ENCODE assay signal across 9 mouse cellular contexts in genomic region chr8:85397508-85397907, GRCm38 (mm10). TPM values are rescaled to one million over a fixed set of nuclear protein-coding genes. Genes with fewer than 3 reads are reported as not detected.
DNase-seq lines count a peak whose midpoint lies in the region; ATAC-seq lines count a peak whose summit lies in the region.
"Had no signal": no experiment of that assay in that cellular context is flagged by ENCODE, and none has a peak within 500 bp of the region (broad histone marks: within the 10 kb centered on the region; RNA-seq: fewer than 3 reads in every experiment).

No protein-coding gene starts in this region.

- no peaks in the 10 kb centered on the region for H3K4me1 ChIP-seq in forebrain, embryonic 10.5 days
- H3K4me1 ChIP-seq in forebrain, embryonic 16.5 days (replicated peaks; ENCODE audit: control insufficient read depth, insufficient read depth, low read length): no peaks in the 10 kb centered on the region
- H3K4me1 ChIP-seq in kidney, embryonic 14.5 days (ENCODE audit: control insufficient read depth, insufficient read depth, low read length): no peaks in the 10 kb centered on the region
- H3K4me1 ChIP-seq: limb, embryonic 12.5 days had no signal

- H3K27me3 ChIP-seq in forebrain, embryonic 10.5 days (ENCODE audit: poor library complexity, severe bottlenecking): no peaks in the 10 kb centered on the region
- no peaks in the 10 kb centered on the region for H3K27me3 ChIP-seq in forebrain, embryonic 16.5 days (replicated peaks; ENCODE audit: control insufficient read depth, insufficient read depth, low read length)
- no peaks in the 10 kb centered on the region for H3K27me3 ChIP-seq in kidney, embryonic 14.5 days (ENCODE audit: control insufficient read depth, insufficient read depth, low read length)
- H3K27me3 ChIP-seq: limb, embryonic 12.5 days had no signal

- no peaks in the 10 kb centered on the region for H3K36me3 ChIP-seq in forebrain, embryonic 10.5 days (replicated peaks)
- no peaks in the 10 kb centered on the region for H3K36me3 ChIP-seq in forebrain, embryonic 16.5 days (ENCODE audit: control insufficient read depth, insufficient read depth)
- H3K36me3 ChIP-seq in kidney, embryonic 14.5 days (ENCODE audit: control insufficient read depth, insufficient read depth, low read length): no peaks in the 10 kb centered on the region
- H3K36me3 ChIP-seq: limb, embryonic 12.5 days had no signal

- H3K9ac ChIP-seq in forebrain, embryonic 16.5 days (replicated peaks; ENCODE audit: low read depth, low read length): no peak overlapping the region
- H3K9ac ChIP-seq in kidney, embryonic 14.5 days (ENCODE audit: low read depth, low read length): no peak overlapping the region
- H3K9ac ChIP-seq: limb, embryonic 12.5 days had no signal

- peak; percentile 42 for DNase-seq in forebrain, embryonic 10.5 days (ENCODE audit: extremely low spot score, low spot score)
- DNase-seq in urinary bladder, postnatal 36 days (ENCODE audit: low spot score in 2 of 2): peak; percentile 20 to 55
- DNase-seq in urinary bladder, postnatal 10 days (ENCODE audit: low spot score): no peak
- DNase-seq in forelimb bud, embryonic 11.5 days (ENCODE audit: low read depth, low spot score): peak; percentile 37
- peak; percentile 74 for DNase-seq in lung, postnatal 14 days
- peak; percentile 71 for DNase-seq in testis, postnatal 10 days (ENCODE audit: low spot score)

- no peak overlapping the region for H3K4me2 ChIP-seq in forebrain, embryonic 16.5 days (ENCODE audit: low read length)
- no peak overlapping the region for H3K4me2 ChIP-seq in kidney, embryonic 14.5 days (replicated peaks; ENCODE audit: low read depth, low read length)
- H3K4me2 ChIP-seq: limb, embryonic 12.5 days had no signal

- 53% methylated on average over 5 of the region's 5 CpGs for WGBS in forebrain, embryonic 10.5 days
- 50% methylated on average over 5 of the region's 5 CpGs for WGBS in forebrain, embryonic 16.5 days
- 46% methylated on average over 5 of the region's 5 CpGs for WGBS in kidney, embryonic 14.5 days

- H3K9me3 ChIP-seq in forebrain, embryonic 10.5 days: no peaks in the 10 kb centered on the region
- no peaks in the 10 kb centered on the region for H3K9me3 ChIP-seq in forebrain, embryonic 16.5 days (ENCODE audit: control insufficient read depth, low read length)
- no peaks in the 10 kb centered on the region for H3K9me3 ChIP-seq in kidney, embryonic 14.5 days (ENCODE audit: control insufficient read depth, low read length)
- H3K9me3 ChIP-seq: limb, embryonic 12.5 days had no signal

- no peak for ATAC-seq in forebrain, embryonic 16.5 days
- peak; percentile 73 for ATAC-seq in kidney, embryonic 14.5 days (ENCODE audit: low FRiP score, low TSS enrichment)

- no peak overlapping the region for H3K4me3 ChIP-seq in forebrain, embryonic 10.5 days
- no peak overlapping the region for H3K4me3 ChIP-seq in forebrain, embryonic 16.5 days (replicated peaks; ENCODE audit: low read length)
- no peak overlapping the region for H3K4me3 ChIP-seq in kidney, embryonic 14.5 days (ENCODE audit: low read length)
- H3K4me3 ChIP-seq: limb, embryonic 12.5 days had no signal

- no peak overlapping the region for H3K27ac ChIP-seq in forebrain, embryonic 10.5 days
- H3K27ac ChIP-seq in forebrain, embryonic 16.5 days (ENCODE audit: low read length): no peak overlapping the region
- no peak overlapping the region for H3K27ac ChIP-seq in kidney, embryonic 14.5 days (ENCODE audit: low read depth, low read length)
- H3K27ac ChIP-seq: limb, embryonic 12.5 days had no signal

RNA-seq across cellular contexts. Expression of gene Mylk3, which starts 11.4 kb away (rescaled TPM):
- polyA plus RNA-seq in forebrain, embryonic 10.5 days (2016; fragmentation: Nextera tagmentation; extraction: Ambion mirVana): 0.58 and 0.63 TPM in 2 replicates
- polyA plus RNA-seq in forebrain, embryonic 16.5 days (2015; fragmentation: Nextera tagmentation; extraction: Ambion mirVana): 0.12 and 0.15 TPM in 2 replicates
- 0.71 and 1.7 TPM in 2 replicates for polyA plus RNA-seq in kidney, embryonic 14.5 days (2014; fragmentation: Nextera tagmentation; extraction: Ambion mirVana)

RNA-seq across cellular contexts. Expression of gene 4921524J17Rik, which starts 35.1 kb away (rescaled TPM):
- 37.6 and 38.8 TPM in 2 replicates for polyA plus RNA-seq in forebrain, embryonic 10.5 days (2016; fragmentation: Nextera tagmentation; extraction: Ambion mirVana)
- 71.5 and 83.9 TPM in 2 replicates for polyA plus RNA-seq in forebrain, embryonic 16.5 days (2015; fragmentation: Nextera tagmentation; extraction: Ambion mirVana)
- polyA plus RNA-seq in kidney, embryonic 14.5 days (2014; fragmentation: Nextera tagmentation; extraction: Ambion mirVana): 42.9 and 44.8 TPM in 2 replicates
